Mouse (Mus musculus) CH12.LX (cell line): ENCODE data around the gene Macrod2.

Source experiments
- CTCF ChIP-seq, 2 experiments: IDR thresholded peaks in 1 of 2; conservative IDR thresholded peaks in 1 of 2; 2 replicates each; pipeline ENCODE4 v1.5.1; 2011 to 2012; ENCODE audit warnings: low read depth in 2 of 2, low read length in 2 of 2, improper control_type of control experiment in 1 of 2, inconsistent platforms in 1 of 2, mild to moderate bottlenecking in 1 of 2, moderate library complexity in 1 of 2
- EP300 ChIP-seq: IDR thresholded peaks from 2 replicates; pipeline ENCODE4 v1.6.1; 2011; ENCODE audit warnings: low read length, improper control_type of control experiment
- MEF2A ChIP-seq: IDR thresholded peaks from 2 replicates; pipeline ENCODE4 v1.6.1; 2014; ENCODE audit warnings: low read depth, mild to moderate bottlenecking, inconsistent platforms, low read length, improper control_type of control experiment, borderline replicate concordance
- POLR2AphosphoS2 ChIP-seq: IDR thresholded peaks from 2 replicates; pipeline ENCODE4 v1.6.1; 2011; ENCODE audit warnings: low read depth, low read length, improper control_type of control experiment
- RAD21 ChIP-seq: IDR thresholded peaks from 2 replicates; pipeline ENCODE4 v1.6.1; 2011; ENCODE audit warnings: low read depth, mild to moderate bottlenecking, low read length, improper control_type of control experiment, moderate library complexity
- SIN3A ChIP-seq: IDR thresholded peaks from 2 replicates; pipeline ENCODE4 v1.6.1; 2012; ENCODE audit warnings: low read length, improper control_type of control experiment, inconsistent platforms

DNA sequence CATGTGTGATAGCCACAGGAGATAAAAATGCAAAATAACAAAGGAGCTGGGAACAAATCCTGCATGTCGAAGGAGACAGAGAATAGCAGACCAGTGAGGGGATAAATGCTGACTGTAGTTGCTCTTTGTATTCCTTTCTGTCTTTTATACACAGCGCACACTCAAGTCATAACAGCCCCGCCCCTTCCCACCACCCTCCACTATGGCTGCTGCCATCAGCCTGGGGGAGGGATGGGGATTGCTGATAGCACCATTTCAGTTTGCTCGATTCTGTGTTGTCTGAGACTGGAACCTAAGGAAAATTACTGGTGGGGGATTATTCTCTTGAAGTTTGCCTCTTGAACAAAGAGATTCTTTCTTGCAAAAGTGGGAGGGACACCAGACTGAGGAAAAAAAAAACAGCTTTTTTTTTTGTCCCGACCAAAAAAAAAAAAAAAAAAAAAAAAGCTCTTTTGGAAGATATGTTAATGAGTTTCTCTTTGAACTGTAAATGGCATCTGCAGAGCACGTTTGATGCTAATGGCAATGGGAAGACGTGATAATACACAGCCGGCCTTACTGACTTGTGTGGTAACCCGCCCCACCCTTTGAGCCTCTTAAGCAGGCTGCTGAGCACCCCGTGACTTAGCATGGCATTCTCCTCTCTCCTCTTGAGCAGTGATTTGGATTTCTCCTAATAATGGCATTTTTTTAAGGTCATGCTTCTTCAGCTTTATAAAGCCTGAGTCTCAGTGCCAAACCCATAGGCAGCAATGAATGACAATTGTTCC is 1768.6 kb downstream of the Macrod2 start:
- TF ChIP-seq RAD21 (no peak), CTCF (conservative IDR thresholded peaks at IDR 0.05 in 1 of 2, IDR thresholded peaks at IDR 0.05 in 1 of 2; ENCODE audit: low read depth in 2 of 2, low read length in 2 of 2) (no peak), SIN3A (no peak), POLR2AphosphoS2 (no peak), MEF2A (no peak), EP300 (no peak)
